Mouse (Mus musculus): ENCODE data around the gene Bphl.

- no peak for TF ChIP-seq CTCF (IDR thresholded peaks at IDR 0.05; ENCODE audit: low read depth, low read length)
- TF ChIP-seq POLR2A (IDR thresholded peaks at IDR 0.05; ENCODE audit: insufficient read depth, low read length), result no peak
- TF ChIP-seq EP300 (IDR thresholded peaks at IDR 0.05; ENCODE audit: insufficient read depth, low read depth, low read length), result no peak
Observed at GRCm38 (mm10) chr13:34105364-34105763, 68.0 kb downstream of the Bphl start.

All from ES-Bruce4 (cell line).